ENCODE assay signal across 9 mouse cellular contexts in genomic region chr2:26575865-26576264, GRCm38 (mm10). TPM values are rescaled to one million over a fixed set of nuclear protein-coding genes. Genes with fewer than 3 reads are reported as not detected.
DNase-seq lines count a peak whose midpoint lies in the region; ATAC-seq and TF ChIP-seq lines count a peak whose summit lies in the region.
"Had no signal": no experiment of that assay in that cellular context is flagged by ENCODE, and none has a peak within 500 bp of the region (broad histone marks: within the 10 kb centered on the region; RNA-seq: fewer than 3 reads in every experiment).

No protein-coding gene starts in this region.

- H3K36me3 ChIP-seq in spleen, adult 2 months (ENCODE audit: control insufficient read depth, insufficient read depth, low read length) = no peaks in the 10 kb centered on the region
- H3K36me3 ChIP-seq in liver, embryonic 11.5 days (ENCODE audit: control insufficient read depth, insufficient read depth, low read length) = no peaks in the 10 kb centered on the region
- H3K36me3 ChIP-seq: embryonic facial prominence, embryonic 15.5 days had no signal

- TF ChIP-seq POLR2A in spleen, adult 2 months (IDR thresholded peaks at IDR 0.05; ENCODE audit: low read depth, low read length) = no peak

- no peaks in the 10 kb centered on the region; the same call in 1 of the 2 replicates for H3K4me1 ChIP-seq in spleen, adult 2 months (ENCODE audit: control insufficient read depth, insufficient read depth, insufficient read length)
- peaks cover 79% of the 10 kb centered on the region for H3K4me1 ChIP-seq in liver, embryonic 11.5 days (replicated peaks; ENCODE audit: control insufficient read depth, insufficient read depth, low read length)

- WGBS in spleen, adult 2 months = 75% methylated on average over 4 of the region's 4 CpGs
- WGBS in liver, embryonic 11.5 days = 24% methylated on average over 4 of the region's 4 CpGs

- intact Hi-C loops in heart, postnatal 14 days (cut with DNase I) = no loop called here

- DNase-seq in spleen, adult 2 months (ENCODE audit: low read depth in 1 of 2, low spot score in 2 of 2) = no peak
- no peak for DNase-seq in spleen, adult 18-20 months
- DNase-seq in heart, postnatal 14 days = peak; percentile 60 to 62
- peak; percentile 52 for DNase-seq in liver, embryonic 11.5 days (ENCODE audit: low spot score)
- DNase-seq in frontal cortex, postnatal 14 days (ENCODE audit: low spot score in 2 of 2) = no peak
- DNase-seq in spleen, postnatal 10 days (ENCODE audit: low spot score in 2 of 2) = no peak
- DNase-seq in layer of hippocampus, adult 18-20 months (ENCODE audit: low spot score in 2 of 2) = no peak

- H3K27me3 ChIP-seq in spleen, adult 2 months (ENCODE audit: control insufficient read depth, insufficient read depth, low read length) = no peaks in the 10 kb centered on the region
- H3K27me3 ChIP-seq in liver, embryonic 11.5 days (replicated peaks; ENCODE audit: control insufficient read depth, insufficient read depth, low read length) = no peaks in the 10 kb centered on the region
- H3K27me3 ChIP-seq: embryonic facial prominence, embryonic 15.5 days had no signal

- peak overlapping the region; percentile 71 for H3K4me2 ChIP-seq in liver, embryonic 11.5 days
- H3K4me2 ChIP-seq: embryonic facial prominence, embryonic 15.5 days had no signal

- peak; percentile 83 for ATAC-seq in liver, embryonic 11.5 days (replicated peaks; ENCODE audit: low FRiP score)

- peak overlapping the region; percentile 80 for H3K9ac ChIP-seq in liver, embryonic 11.5 days (ENCODE audit: low read depth, low read length)
- H3K9ac ChIP-seq: embryonic facial prominence, embryonic 15.5 days had no signal

- peak overlapping the region; percentile 30 for H3K27ac ChIP-seq in spleen, adult 2 months (ENCODE audit: insufficient read depth, low read length)
- peak overlapping the region; percentile 96 for H3K27ac ChIP-seq in liver, embryonic 11.5 days (ENCODE audit: low read depth, low read length)
- H3K27ac ChIP-seq: embryonic facial prominence, embryonic 15.5 days had no signal

- no peaks in the 10 kb centered on the region for H3K9me3 ChIP-seq in liver, embryonic 11.5 days (ENCODE audit: control insufficient read depth, low read length)
- H3K9me3 ChIP-seq: embryonic facial prominence, embryonic 15.5 days had no signal

- no peak overlapping the region for H3K4me3 ChIP-seq in spleen, adult 2 months (ENCODE audit: extremely low read depth, insufficient read depth, insufficient read length)
- peak overlapping the region; percentile 51 for H3K4me3 ChIP-seq in liver, embryonic 11.5 days (ENCODE audit: low read depth, low read length)
- H3K4me3 ChIP-seq: embryonic facial prominence, embryonic 15.5 days had no signal

- no peak for TF ChIP-seq CTCF in spleen, adult 2 months (IDR thresholded peaks at IDR 0.05; ENCODE audit: extremely low read depth, insufficient read depth, insufficient read length, insufficient replicate concordance)

RNA-seq across cellular contexts. Expression of gene Egfl7, which starts 3.9 kb away (rescaled TPM):
- polyA plus RNA-seq in spleen, adult 2 months (2012; rRNA removed) = 167 and 196 TPM in 2 replicates
- total RNA-seq in heart, postnatal 14 days (2021) = 100 to 1,000 TPM; 224 to 237 TPM
- 161 and 181 TPM in 2 replicates for polyA plus RNA-seq in liver, embryonic 11.5 days (2014; fragmentation: Nextera tagmentation; extraction: Ambion mirVana)
- 10 to 100 TPM; 53.5 to 59.7 TPM for total RNA-seq in layer of hippocampus, adult 18-20 months (2021)

RNA-seq across cellular contexts. Expression of gene Gm20532, which starts 10.6 kb away (rescaled TPM):
- polyA plus RNA-seq in spleen, adult 2 months (2012; rRNA removed) = not detected in 2 replicates
- not detected for total RNA-seq in heart, postnatal 14 days (2021)
- polyA plus RNA-seq in liver, embryonic 11.5 days (2014; fragmentation: Nextera tagmentation; extraction: Ambion mirVana) = not detected in 2 replicates
- total RNA-seq in layer of hippocampus, adult 18-20 months (2021) = not detected
- total RNA-seq: left cerebral cortex, postnatal 25 days had no signal
- polyA plus RNA-seq: embryonic facial prominence, embryonic 15.5 days had no signal

RNA-seq across cellular contexts. Expression of gene Agpat2, which starts 28.4 kb away (rescaled TPM):
- polyA plus RNA-seq in spleen, adult 2 months (2012; rRNA removed) = 22.7 and 27.7 TPM in 2 replicates
- 10 to 100 TPM; 47.8 to 51.8 TPM for total RNA-seq in heart, postnatal 14 days (2021)
- polyA plus RNA-seq in liver, embryonic 11.5 days (2014; fragmentation: Nextera tagmentation; extraction: Ambion mirVana) = 36.1 and 40.1 TPM in 2 replicates
- 1 to 10 TPM; 2.1 to 2.5 TPM for total RNA-seq in layer of hippocampus, adult 18-20 months (2021)

RNA-seq across cellular contexts. Expression of gene Fam69b, which starts 52.4 kb away (rescaled TPM):
- 3.0 and 3.6 TPM in 2 replicates for polyA plus RNA-seq in spleen, adult 2 months (2012; rRNA removed)
- 10 to 100 TPM; 15.4 to 17.0 TPM for total RNA-seq in heart, postnatal 14 days (2021)
- polyA plus RNA-seq in liver, embryonic 11.5 days (2014; fragmentation: Nextera tagmentation; extraction: Ambion mirVana) = 10.5 and 11.1 TPM in 2 replicates
- total RNA-seq in layer of hippocampus, adult 18-20 months (2021) = 10 to 100 TPM; 67.9 to 72.8 TPM

RNA-seq across cellular contexts. Expression of gene Notch1, which starts 59.4 kb away (rescaled TPM):
- 34.6 and 39.6 TPM in 2 replicates for polyA plus RNA-seq in spleen, adult 2 months (2012; rRNA removed)
- total RNA-seq in heart, postnatal 14 days (2021) = 10 to 100 TPM; 43.8 to 49.4 TPM
- 7.1 and 10.5 TPM in 2 replicates for polyA plus RNA-seq in liver, embryonic 11.5 days (2014; fragmentation: Nextera tagmentation; extraction: Ambion mirVana)
- total RNA-seq in layer of hippocampus, adult 18-20 months (2021) = 10 to 100 TPM; 26.4 to 26.9 TPM

Comparison
In these comparisons a context has a peak if more than half of its experiments do, and no peak if none do; other contexts are left out.
1. DNase-seq: peak in heart, postnatal 14 days (2 of 2) and liver, embryonic 11.5 days (single experiment); none in spleen, adult 2 months (0 of 2), spleen, adult 18-20 months (0 of 2), frontal cortex, postnatal 14 days (0 of 2), spleen, postnatal 10 days (0 of 2) and layer of hippocampus, adult 18-20 months (0 of 2).
2. RNA of gene Agpat2, which starts 28.4 kb away (total RNA-seq): 47.8 to 51.8 TPM in heart, postnatal 14 days; 2.1 to 2.5 TPM in layer of hippocampus, adult 18-20 months; every median in the first group is over 10 times any median in the second.